Mouse (Mus musculus) left cerebral cortex, postnatal 36 days (tissue): ENCODE measurements around the gene Mt4. TPM values are rescaled to one million over a fixed set of nuclear protein-coding genes. Genes with fewer than 3 reads are reported as not detected.
"Not testable (repeated sequence)": the region's sequence is repeated elsewhere in the genome, so short reads cannot be mapped to it uniquely, and the experiment has no call there.

Source experiments
- DNase-seq, 2 experiments: peaks; one replicate each; pipeline ENCODE4 v3.0.0; 2021 to 2022; ENCODE audit warnings: low spot score in 2 of 2, mixed read lengths in 1 of 2
- intact Hi-C: fragments of 180-260 bp; cut with DNase I; formaldehyde crosslinking; loops from one replicate; pipeline ENCODE4 v1.15.1; 2025
- total RNA-seq, 2 experiments: library from RNA; stranded (reverse); gene quantifications; 2 replicates each; pipeline ENCODE4 v1.2.3; 2021

The Mt4 gene
- total RNA-seq, 2 experiments from 2014 or later: not detected

DNA sequence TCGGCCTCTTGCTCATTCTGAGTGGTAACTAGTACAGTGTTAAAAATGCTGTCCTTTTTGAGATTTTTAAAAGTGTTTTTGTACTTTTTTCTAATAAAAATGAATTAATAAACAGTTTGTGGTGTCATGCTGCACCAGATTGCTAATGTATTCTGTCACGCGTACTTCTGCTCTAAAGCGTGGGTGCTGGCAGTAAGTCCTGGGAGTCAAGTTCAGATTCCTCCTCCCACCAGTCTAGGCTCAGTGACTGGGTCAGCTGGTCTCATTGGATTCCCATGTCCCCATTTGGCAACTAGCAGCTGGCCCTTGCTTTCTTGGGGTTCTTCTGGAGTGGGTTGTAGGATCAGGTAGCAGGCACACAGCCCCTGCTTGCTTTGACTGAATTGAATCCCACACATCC, 6.9 kb upstream of the Mt4 start:
- intact Hi-C loops: no loop called here
- no peak for DNase-seq

DNA sequence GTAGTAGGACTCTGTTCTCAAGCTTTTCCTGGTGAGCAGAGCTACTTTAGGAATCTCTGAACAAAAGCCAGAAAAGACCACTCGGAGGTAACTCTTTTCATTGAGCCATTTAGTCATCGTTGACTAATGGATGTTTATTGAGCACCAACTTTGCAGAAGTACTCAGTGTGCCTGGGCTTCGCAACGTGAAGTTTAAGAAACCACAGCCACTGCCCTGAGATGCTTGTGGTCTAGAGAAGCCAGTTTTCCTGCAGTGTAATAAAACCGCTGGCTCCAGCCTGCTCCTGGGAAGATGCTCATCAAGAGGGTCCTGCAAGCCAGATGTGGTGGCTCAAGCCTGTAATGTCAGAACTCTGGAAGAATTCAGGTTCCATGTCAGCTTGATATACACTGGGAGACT, 4.9 kb upstream of the Mt4 start:
- no peak for DNase-seq
- intact Hi-C loops: no loop called here

DNA sequence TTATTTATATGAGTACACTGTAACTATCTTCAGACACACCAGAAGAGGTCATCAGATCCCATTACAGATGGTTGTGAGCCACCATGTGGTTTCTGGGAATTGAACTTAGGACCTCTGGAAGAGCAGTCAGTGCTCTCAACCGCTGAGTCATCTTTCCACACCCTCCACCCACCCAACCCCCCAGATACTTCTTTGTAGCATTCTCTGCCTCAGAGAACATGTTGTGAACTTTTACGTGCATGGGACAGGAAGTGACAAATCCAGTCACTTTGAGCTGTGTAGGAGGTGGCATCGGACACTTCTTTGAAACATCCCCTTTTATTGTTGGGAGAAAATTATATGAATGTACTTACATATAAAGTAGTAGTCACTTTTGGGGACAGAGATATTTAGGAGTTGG, 2.4 kb upstream of the Mt4 start:
- intact Hi-C loops, DNase-seq: not testable (repeated sequence)

DNA sequence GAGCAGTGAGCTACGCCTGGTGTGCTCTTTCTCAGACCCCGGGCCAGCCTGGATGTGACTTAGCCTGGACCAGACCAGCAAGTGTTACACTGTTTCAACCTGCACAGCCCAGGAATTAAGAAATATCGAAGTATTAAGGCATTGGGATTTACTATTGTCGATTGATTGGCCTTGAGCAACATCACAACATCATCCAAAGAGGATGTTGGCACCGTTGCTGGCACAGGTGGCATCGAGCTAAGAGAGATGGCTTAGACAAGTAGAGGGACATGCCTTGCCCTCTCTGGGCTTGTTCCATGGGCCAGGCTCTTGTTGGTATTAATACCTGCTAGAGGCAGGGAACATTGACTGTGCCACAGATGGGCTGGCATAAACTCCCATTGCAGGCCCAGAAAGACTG, 1.4 kb upstream of the Mt4 start:
- intact Hi-C loops: no loop called here
- no peak for DNase-seq

DNA sequence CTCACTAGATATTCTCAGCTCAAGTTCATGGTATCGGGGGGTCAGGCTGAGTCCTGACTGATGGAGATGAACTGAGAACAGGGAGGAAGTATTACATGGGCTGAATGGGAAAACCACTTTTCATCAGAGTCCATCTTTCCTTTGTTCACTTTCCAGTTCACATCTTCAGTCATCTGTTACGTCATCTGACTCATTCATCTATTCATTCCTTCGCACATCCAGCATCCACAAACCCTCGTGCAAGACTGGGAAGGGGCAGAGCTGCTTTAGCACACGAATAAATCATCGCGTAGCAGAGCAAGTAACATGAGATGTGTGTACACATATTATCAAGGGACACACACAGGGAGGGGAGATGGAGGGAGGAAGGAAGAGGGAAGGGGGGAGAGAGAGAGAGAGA, 805 bp upstream of the Mt4 start:
- intact Hi-C loops: no loop called here
- no peak for DNase-seq

DNA sequence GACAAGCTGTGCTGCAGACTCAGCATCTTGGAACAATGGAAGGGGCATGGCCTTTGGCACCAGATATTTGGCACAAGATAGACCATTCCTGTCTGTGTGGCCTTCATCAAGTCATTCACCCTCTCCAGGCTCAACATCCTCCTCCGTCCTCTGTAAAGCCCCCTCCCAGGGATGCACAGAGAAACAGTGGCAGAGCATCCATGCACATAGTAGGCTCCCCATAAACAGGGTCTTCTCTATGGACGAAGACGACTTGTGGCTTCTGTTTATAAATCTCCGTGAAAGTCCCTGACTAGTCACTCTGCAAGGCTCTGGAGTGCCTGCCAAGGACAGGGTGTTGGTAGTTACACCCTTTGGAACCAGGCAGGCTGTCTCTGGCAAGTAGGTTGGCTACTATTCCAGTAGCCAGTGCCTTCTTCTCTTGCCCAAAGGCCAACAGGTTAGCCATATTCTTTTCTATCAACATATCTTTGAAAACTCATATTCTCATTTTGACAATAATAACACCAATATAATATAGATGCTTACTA, 3.3 kb downstream of the Mt4 start:
- intact Hi-C loops: no loop called here
- DNase-seq: no peak

DNA sequence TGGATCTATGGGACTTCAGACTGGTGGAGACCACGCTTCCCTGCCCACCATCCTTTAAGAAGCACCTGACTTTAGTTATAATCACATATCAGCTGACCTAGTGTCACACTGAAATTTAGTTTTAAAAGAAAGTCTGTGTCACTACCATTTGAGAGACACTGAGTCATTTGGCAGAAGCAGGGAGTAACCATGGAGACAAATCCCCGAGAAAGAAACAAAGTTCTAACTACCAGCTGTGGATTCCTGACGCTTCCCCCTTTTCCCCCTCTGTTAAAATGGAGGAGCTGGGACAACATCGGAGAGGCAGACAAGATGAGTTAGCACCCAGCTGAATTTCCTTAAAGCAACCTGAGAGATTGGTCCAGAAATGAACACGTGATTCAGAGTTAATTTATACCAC, 11.2 kb downstream of the Mt4 start:
- intact Hi-C loops: no loop called here
- no peak for DNase-seq

DNA sequence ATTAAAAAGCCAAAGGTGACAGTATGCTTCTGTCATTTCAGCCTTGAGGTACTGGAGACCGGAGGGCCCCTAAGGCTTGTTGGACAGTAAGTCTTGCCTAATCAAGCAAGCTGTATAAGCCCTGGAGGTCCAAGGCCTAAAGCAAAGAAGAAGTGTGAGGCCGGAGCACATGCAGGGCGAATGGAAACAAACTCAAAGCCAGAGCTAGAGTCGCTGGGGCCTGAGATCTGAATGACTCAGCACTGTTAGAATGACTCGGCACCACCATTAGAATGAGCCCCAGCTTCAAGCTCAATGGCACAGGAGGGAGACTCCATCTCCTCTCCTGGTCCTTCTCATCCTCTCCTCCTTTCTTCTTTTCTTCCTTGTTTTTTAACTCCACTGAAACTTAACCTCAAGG, 13.9 kb downstream of the Mt4 start:
- intact Hi-C loops: no loop called here
- DNase-seq: no peak

DNA sequence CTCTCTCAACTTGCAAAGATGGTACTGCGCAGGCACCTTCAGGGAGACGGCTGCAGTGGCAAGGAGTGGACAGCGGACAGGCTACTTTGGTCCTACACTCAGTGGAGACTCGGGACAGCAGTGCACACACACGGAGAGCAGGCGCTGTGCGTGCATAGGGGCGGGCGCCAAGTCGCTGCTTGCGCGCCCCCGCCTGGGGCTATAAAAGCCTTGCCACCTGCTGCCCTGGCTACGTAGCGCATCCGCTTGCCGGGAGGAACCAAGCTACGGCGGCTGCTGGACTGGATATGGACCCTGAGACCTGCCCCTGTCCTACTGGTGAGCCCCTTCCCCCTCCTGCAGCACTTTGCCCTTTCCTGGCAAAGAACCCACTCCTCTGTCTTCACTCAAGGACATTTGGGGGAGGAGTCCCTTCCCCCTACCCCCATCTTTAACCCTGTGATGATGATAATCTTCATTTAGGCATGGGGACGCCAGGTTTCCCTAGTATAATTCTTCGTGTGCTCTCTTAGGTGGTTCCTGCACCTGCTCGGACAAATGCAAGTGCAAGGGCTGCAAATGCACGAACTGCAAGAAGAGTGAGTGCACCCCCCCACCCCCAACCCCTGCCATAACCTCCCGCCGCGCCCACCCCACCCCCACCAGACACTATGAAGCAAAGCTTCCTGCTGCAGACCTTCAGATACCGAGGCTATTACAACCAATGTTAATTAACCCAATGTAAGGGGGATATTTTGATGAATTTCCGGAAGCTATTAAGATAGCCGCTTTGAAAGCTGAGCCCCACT, 15.7 kb downstream of the Mt4 start, which contains the start of gene Mt3:
Gene Mt3, plus strand, starts transcription at position 95 of the 788 bp plus-strand sequence.
- peak; percentile 87 to 89 for DNase-seq
- intact Hi-C loops: loop anchor here (2.0 kb wide), 1 partner anchor 54 kb away; the partner anchor contains the start of gene Bbs2

DNA sequence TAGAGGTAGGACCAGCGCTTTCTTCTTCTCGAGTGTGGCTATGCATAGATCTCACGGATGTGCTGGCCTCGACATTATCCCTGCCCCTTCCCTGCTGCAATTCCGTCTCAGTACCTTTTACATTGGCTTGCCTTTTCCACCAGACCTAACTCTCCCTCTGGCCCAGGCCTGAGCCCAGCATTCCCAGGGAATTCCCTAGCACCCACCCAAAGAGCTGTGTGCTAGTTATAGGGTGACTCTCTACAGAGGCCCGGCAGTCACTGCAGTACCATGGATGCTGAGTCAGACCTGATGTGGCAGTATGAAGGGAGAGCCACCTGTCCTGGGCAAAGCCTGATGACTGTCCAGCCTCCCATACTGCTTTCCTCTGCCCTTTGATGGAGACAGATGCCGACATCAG, 16.5 kb downstream of the Mt4 start:
- peak; percentile 56 to 64 for DNase-seq
- intact Hi-C loops: loop anchor here (2.0 kb wide), 1 partner anchor 55 kb away; the partner anchor contains the start of gene Bbs2

DNA sequence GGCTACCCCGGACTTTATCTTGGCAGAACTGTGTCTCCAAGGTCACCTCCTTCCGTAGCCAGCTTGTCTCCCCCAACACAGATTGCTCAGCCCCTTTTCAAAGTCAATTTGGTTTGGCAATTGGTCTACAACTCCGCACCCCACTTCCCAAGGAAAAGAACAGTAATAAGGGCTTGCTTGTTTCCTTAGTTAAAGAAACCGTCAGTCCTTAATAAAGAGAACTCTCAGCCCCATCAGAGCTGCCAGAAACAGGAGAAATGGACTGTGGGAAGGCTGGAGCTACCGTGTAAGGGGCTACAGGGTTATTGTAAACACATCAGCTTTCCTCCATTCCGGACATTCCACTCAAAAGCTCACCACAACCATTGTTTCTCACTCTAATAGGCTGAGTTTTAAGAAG, 17.5 kb downstream of the Mt4 start:
- DNase-seq: peak in 1 of 2 experiments; percentile 17
- intact Hi-C loops: no loop called here

DNA sequence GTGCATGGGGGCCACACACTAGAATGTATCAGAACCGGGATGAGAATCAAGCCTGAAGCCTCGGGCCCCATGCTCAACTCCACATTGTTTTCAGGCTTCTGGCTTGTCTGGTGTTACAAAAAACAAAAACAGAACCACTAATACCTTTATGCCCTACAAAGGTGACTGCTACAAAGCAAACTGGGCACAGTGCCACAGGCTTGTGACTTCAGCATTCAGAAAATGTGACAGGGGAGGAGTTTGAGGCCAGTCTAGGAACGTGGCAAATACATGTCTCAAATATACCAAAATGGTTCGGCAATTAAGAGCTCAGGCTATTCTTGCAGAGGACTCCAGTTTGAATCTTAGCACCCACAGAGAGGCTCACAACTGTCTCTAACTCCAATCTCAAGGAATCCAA, 19.1 kb downstream of the Mt4 start:
- DNase-seq: no peak
- intact Hi-C loops: no loop called here

DNA sequence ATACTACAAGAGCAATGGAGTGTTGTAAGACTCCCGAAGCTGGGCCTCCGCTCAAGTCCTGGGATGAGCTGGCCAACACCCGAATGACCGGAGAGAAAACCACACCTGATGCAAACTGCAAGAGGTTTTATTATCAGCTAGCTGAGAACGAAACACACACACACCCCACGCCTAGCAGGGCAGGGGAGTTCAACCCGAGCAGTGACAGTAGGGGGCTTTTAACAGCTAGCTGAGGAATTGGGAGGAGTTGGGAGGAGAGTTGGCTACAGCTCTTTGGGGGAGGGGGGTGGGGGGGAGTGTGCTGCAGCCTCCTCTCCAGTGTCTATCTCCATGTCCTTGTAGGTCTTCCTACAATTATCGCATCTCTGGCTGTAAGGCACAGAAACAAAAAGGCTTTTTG, 28.8 kb downstream of the Mt4 start:
- DNase-seq: not testable (repeated sequence)
- intact Hi-C loops: loop anchor here (5.0 kb wide), 1 partner anchor 63 kb away; no protein-coding TSS in a partner anchor

DNA sequence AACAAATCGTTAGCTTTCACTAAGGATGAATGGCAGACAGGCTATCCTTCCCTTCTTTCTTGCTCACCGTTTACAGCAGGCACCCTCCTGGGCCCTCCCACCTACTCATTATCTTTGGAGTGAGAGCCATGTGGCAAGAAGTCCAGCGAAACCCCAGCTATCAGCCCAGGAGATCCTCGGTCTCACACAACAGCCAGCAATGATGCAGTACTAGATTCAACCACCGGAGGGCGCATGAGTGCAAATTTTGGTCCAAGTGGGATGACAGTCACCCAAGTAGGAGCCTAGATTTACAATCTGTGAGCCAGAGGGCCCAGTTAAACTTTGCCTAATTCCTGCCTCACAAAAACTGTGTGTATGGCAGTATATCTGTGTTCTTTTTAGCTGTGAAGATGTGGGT, 30.2 kb downstream of the Mt4 start:
- intact Hi-C loops: loop anchor here (1.0 to 5.0 kb wide), 2 partner anchors 32 to 65 kb away; no protein-coding TSS in a partner anchor
- DNase-seq: peak; percentile 86 to 92

DNA sequence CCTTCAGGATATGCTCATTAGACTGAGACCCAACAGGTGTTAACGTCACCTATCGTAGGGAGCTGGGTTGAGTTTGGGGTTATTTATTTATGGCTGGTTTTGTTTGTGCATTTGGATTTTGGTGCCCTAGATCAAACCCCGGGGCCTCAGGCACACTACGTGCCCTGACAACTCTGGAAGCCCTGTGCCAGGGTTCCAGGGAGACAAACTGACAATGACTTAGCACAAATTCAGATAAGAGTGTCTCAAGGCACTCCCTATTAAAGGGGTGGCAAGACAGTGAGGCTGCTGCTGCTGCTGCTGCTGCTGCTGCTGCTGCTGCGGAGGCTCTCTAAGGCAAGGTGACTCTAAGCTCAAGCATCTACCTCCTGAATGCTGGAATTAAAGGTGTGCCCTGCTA, 32.5 kb downstream of the Mt4 start:
- DNase-seq: no peak
- intact Hi-C loops: loop anchor here (5.0 kb wide), 1 partner anchor 67 kb away; no protein-coding TSS in a partner anchor

DNA sequence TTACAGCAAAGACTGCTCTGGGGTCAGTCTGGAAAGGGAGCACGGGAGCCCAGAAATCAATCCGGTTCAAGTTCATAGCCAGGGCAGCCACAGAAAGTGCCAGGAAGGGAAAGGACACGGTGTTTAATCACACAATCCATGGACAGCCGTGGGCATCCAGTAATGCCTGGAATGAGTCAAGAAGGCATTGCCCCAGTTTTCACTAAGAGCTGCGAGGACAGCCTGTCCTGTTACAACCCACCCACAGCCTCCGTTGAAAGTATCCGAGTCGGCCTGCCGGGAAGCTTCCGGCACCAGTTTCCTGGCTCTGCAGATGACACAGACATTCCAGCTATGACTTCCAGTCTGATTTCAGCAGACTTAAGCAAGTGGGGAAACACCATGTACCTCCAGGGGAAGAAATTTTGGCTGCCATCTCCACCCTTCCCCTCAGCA, 34.3 kb downstream of the Mt4 start:
- peak; percentile 54 to 60 for DNase-seq

DNA sequence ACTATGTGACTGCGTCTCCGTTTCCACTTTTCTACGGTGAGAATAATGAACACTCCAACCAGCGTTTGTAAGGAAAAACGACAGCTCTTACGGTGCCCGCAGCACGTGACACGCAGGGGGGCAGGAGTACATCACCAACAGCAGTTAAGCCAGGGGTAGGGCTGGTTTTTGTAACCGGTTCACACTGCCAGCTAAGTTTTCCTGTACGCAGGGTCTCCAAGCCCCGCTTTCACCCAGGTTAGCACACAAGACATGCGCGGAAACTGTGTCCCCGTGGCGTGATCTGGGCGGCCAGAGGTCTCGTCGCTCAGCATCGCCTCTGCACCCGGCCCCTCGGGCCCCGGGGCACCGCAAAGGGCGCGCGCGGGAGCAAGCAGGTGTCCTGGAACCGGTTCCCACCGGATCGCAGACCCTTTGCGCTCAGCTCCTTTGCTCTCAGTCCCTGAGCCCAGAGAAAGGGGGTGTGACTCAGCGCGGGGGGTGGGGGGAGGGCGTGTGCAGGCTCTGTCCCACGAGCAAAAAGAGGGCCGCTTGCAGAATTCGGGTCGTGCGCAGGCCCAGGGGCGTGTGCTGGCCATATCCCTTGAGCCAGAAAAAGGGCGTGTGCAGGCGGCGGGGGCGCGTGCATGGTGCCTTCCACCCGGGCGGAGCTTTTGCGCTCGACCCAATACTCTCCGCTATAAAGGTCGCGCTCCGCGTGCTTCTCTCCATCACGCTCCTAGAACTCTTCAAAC, 35.2 kb downstream of the Mt4 start, which contains the start of gene Mt2:
Gene Mt2, plus strand, starts transcription at position 590 of the 734 bp plus-strand sequence.
- intact Hi-C loops: no loop called here
- DNase-seq: peak; percentile 61 to 68

More for the DNA sequence above, 34.3 kb downstream of the Mt4 start:
- intact Hi-C loops: no loop called here

DNA sequence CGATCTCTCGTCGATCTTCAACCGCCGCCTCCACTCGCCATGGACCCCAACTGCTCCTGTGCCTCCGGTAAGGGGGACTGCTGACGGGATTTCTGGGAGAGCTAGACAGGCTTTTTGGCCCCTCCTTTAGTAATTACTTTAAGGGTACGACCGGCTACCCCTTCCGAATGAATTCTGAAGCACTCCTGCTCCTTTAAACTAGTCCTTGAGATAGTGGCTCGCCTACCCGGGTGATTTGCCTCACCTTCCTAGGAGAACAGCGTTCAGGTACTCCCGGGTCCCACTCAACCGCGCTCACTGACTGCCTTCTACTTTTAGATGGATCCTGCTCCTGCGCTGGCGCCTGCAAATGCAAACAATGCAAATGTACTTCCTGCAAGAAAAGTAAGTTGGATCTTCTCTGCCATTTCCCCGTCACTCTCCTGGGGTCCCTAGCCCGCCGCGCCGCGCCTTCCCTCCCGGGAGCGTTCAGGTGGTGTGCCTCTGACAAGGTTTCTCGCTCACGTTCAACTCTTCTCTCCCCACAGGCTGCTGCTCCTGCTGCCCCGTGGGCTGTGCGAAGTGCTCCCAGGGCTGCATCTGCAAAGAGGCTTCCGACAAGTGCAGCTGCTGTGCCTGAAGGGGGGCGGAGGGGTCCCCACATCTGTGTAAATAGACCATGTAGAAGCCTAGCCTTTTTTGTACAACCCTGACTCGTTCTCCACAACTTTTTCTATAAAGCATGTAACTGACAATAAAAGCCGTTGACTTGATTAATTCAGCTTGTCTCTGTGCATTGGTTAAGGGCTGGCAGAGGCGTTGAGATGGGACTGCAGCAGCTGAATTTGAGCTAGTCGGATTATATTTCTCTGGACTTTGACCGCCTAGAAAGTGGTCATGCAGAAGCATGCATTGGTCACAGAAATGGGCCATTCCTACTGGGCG, 36.1 kb downstream of the Mt4 start:
- intact Hi-C loops: no loop called here
- no peak for DNase-seq

DNA sequence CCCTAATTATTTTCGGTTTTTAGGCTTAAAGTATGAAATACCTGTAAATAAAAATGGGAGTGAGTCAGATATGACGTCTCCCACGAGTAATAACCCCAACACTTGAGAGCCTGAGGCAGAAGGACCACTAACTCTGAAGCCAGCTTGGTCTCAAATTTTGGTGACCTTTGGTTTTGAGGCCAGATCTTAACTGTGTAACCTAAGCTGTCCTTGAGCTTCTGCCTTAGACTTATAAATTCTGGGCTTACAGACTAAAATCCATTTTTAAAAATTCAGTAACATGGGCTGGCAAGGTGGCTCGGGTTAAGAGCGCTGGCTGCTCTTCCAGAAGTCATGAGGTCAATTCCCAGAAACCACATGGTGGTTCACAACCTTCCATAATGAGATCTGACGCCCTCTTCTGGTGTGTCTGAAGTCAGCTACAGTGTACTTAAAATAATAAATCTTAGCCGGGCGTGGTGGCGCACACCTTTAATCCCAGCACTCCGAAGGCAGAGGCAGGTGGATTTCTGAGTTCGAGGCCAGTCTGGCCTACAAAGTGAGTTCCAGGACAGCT, 36.9 kb downstream of the Mt4 start:
- intact Hi-C loops: no loop called here

More for the DNA sequence above, 36.9 kb downstream of the Mt4 start:
- no peak for DNase-seq
